Mouse (Mus musculus) olfactory bulb, adult 2 months (tissue): Measurements from ENCODE around the gene Dpep3. TPM values are rescaled to one million over a fixed set of nuclear protein-coding genes. Genes with fewer than 3 reads are reported as not detected.
"Not testable (repeated sequence)": the region's sequence is repeated elsewhere in the genome, so short reads cannot be mapped to it uniquely, and the experiment has no call there.

ENCODE experiments used
- H3K27ac ChIP-seq: fragments of 200-500 bp; 2 replicates; pipeline ENCODE4 v1.5.1; 2012; ENCODE audit warnings: low read depth, low read length; ENCODE audit not compliant: insufficient read depth
- H3K4me1 ChIP-seq: fragments of 200-500 bp; 2 replicates; pipeline ENCODE4 v1.6.1; 2012; ENCODE audit warnings: low read length; ENCODE audit not compliant: control insufficient read depth, insufficient read depth
- H3K4me3 ChIP-seq: fragments of 200-500 bp; 2 replicates; pipeline ENCODE4 v1.5.1; 2012; ENCODE audit warnings: mild to moderate bottlenecking, low read depth, low read length, moderate library complexity; ENCODE audit not compliant: insufficient read depth
- CTCF ChIP-seq: fragments of 200-500 bp; IDR thresholded peaks from 2 replicates; pipeline ENCODE4 v1.5.1; 2012; ENCODE audit warnings: low read depth, mild to moderate bottlenecking, low read length, moderate library complexity; ENCODE audit not compliant: insufficient read depth
- POLR2A ChIP-seq: fragments of 200-500 bp; IDR thresholded peaks from 2 replicates; pipeline ENCODE4 v1.6.1; 2012; ENCODE audit warnings: mild to moderate bottlenecking, low read depth, low read length, moderate library complexity; ENCODE audit not compliant: insufficient read depth
- WGBS: fragments of 180-500 bp; shearing (Covaris S2); methylation state at CpG from one replicate; pipeline ENCODE4 v1.1.7; 2018; 5-methylcytosine and 5-hydroxymethylcytosine counted together
- polyA plus RNA-seq: library from polyadenylated mRNA; stranded (reverse); fragments of >200 nt; gene quantifications from 2 replicates; pipeline ENCODE4 v1.2.4, GENCODE M21; 2012; ENCODE audit warnings: low replicate concordance; ENCODE audit not compliant: missing spikeins, insufficient read depth, insufficient read length

Dpep3 gene
- polyA plus RNA-seq, 1 experiment = not detected

DNA sequence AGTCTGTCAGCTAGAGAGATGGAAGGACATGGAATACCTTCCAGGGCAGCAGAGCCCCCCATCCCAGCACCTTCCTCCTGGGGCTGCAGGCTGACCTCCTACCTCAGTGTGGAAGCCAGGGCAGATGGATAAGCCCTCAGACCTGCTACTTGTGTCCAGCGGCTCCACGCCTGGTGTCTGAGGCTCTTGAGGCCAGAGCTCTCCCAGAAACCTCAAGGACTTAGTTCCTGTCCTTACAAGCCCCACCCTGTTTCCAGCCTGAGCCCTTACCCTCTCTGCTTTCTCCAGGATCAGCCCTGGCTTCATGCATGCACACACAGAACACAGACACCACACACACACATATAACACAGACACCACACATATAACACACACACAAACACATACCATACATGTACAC lies 12.3 kb upstream of the Dpep3 start:
- Histone ChIP-seq H3K4me1 (peaks cover 3% of the 10 kb centered on the region), H3K27ac (no peak overlapping the region), H3K4me3 (no peak overlapping the region)
- no peak for TF ChIP-seq POLR2A
- TF ChIP-seq CTCF = no peak
- 83% methylated on average over 2 of the region's 2 CpGs for WGBS

DNA sequence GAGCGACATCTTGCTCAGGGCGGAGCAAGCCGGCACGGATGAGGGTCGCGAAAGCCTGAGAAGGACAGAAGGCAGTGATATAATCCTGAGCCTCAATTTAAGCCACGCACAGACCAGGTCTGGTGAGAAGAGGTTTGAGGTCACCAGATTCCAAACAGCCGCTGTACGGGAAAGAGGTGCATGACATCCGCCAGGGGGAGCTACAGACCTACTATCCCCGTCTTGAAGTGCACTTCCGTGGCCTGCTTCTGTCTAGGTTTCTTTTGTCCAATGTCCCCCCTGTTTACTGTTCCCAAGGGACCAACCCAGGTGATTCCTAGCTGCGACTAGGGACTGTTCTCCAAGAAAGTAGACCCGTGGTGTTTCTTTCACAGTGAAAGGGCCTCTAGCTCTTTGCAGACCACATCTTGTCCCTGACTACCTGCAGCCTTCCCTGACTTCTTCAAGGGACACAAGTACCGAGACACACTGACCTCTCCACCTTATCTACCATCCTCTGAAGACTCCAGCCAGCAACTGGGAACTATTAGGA lies 11.7 kb upstream of the Dpep3 start, which contains the start of gene Dus2:
Gene Dus2 (plus strand): TSS at position 482 of the 532 bp plus-strand sequence.
- 13% methylated on average over 15 of the region's 15 CpGs for WGBS
- TF ChIP-seq CTCF (peak; percentile 67), POLR2A (no peak)
- H3K27ac ChIP-seq = no peak within 1 kb of the TSS
- peaks cover 3% of the 10 kb centered on the region for H3K4me1 ChIP-seq
- H3K4me3 ChIP-seq = no peak within 1 kb of the TSS; the same call in 1 of the 2 replicates

DNA sequence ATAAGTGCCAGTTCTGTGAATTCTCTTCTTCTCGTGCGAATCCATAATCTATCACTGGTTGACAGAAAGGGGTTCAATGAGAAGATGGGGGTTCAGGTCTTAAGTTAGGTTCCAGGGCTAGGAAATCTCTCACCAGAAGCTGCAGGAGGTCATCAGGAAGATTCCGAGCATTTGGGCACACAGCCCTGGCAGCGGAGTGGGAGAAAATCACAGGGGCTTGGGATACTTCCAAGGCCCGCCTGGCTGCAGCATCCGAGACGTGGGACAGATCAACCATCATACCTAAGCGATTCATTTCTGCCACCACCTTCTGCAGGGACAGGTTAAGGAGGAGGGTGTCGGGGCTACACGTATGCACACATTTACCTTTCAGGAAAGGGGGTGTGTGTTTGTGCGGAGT lies 9.3 kb upstream of the Dpep3 start:
- no peak overlapping the region for H3K27ac ChIP-seq
- 73% methylated on average over 11 of the region's 11 CpGs for WGBS

DNA sequence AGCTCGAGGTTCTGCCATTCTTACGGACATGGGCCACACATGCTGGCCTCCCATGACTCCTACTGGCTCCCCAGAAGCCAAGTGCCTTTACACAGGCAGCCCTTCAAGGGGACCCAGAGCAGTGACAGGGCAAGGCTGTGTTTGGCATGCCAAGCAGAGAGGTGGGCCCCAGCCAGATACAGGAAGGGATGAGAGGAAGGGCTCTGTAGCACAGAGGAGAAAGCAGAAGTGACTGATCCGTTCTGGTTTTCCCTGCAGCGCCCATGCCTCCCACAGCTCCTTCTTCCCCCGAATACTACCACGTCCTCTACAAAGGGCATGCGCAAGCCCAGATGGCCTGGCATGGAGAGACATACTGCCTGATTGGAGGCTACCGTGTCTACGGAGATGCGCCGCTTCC lies 4.2 kb upstream of the Dpep3 start:
- H3K4me1 ChIP-seq = not testable (repeated sequence)
- WGBS = 78% methylated on average over 11 of the region's 11 CpGs

More for the DNA sequence above, 9.3 kb upstream of the Dpep3 start:
- H3K4me1 ChIP-seq = peaks cover 3% of the 10 kb centered on the region
- H3K4me3 ChIP-seq = no peak overlapping the region
- TF ChIP-seq CTCF (no peak), POLR2A (no peak)

DNA sequence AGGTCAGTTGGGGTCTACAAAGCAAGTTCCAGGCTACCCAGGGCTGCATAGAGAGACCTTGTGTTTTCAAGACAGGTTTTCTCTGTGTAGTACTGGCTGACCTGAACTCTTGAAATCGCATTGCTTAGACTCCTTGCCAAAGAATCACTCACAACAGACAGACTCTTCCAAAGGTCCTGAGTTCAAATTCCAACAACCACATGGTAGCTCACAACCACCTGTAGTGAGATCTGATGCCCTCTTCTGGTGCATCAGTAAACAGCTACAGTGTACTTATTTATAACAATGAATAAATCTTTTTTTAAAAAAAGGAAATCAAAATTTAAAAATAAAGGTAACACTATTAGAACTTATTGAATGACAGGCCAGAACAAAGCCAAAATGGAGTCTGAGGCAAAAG lies 1.9 kb upstream of the Dpep3 start:
- no peak for TF ChIP-seq CTCF
- no peak for TF ChIP-seq POLR2A
- H3K4me3 ChIP-seq = no peak overlapping the region
- H3K27ac ChIP-seq = no peak overlapping the region
- 91% methylated on average over 1 of the region's 1 CpGs for WGBS
- H3K4me1 ChIP-seq = no peaks in the 10 kb centered on the region

More for the DNA sequence above, 4.2 kb upstream of the Dpep3 start:
- not testable (repeated sequence) for H3K27ac ChIP-seq, H3K4me3 ChIP-seq

DNA sequence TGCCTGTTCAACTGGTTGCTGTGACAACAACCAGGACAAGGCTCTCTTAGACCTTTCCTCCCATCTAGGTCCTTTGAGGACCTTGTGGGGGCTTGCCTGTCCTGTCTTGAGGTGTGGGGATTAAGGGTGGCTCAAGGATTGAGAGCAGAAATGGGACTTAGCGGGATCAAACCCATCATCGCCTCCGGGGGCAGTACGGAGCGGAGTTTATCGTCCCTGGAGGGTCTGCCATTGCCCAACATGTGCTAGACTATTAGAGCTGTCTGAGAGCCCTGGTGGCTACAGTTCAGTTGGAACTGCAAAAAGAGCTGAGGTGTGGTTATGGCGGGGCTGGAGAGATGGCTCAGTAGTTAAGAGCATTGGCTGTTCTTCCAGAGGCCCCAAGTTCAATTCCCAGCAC lies 3.9 kb downstream of the Dpep3 start:
- no peak for TF ChIP-seq POLR2A
- TF ChIP-seq CTCF = no peak
- 74% methylated on average over 7 of the region's 7 CpGs for WGBS

DNA sequence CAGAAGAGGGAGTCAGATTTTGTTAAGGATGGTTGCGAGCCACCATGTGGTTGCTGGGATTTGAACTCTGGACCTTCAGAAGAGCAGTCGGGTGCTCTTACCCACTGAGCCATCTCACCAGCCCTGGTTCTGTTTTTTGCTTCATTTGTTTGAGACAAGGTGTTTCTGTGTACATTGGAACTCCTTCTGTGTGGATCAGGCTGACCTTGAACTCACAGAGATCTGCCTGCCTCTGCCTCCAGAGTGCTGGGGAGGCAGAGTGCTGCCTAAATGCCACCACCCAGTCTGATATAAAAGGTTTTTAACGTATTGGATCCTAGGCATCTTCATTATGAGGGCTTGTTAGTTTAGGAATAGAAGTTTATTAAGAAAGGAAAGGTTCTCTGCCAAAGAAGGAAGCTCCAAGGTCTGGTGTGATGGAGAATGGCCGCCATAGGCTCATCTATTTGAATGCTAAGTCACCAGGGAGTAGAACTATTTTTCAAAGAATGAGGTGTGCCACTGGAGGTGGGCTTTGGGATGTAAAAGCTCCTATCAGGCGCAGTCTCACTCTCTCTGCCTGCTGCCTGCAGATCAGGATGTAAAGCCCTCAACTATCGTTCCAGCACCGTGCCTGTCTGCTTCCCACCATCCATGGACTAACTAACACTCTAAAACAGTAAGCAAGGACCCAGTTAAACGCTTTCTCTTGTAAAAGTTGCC lies 8.1 kb downstream of the Dpep3 start:
- H3K4me3 ChIP-seq = no peak overlapping the region
- 77% methylated on average over 8 of the region's 8 CpGs for WGBS
- TF ChIP-seq POLR2A (no peak), CTCF (no peak)
- H3K27ac ChIP-seq = no peak overlapping the region
- 0 out of 2 replicates have a peak, but pooled peaks cover 3% of the 10 kb centered on the region for H3K4me1 ChIP-seq

More for the DNA sequence above, 3.9 kb downstream of the Dpep3 start:
- Histone ChIP-seq H3K27ac (no peak overlapping the region), H3K4me1 (no peaks in the 10 kb centered on the region), H3K4me3 (no peak overlapping the region)

DNA sequence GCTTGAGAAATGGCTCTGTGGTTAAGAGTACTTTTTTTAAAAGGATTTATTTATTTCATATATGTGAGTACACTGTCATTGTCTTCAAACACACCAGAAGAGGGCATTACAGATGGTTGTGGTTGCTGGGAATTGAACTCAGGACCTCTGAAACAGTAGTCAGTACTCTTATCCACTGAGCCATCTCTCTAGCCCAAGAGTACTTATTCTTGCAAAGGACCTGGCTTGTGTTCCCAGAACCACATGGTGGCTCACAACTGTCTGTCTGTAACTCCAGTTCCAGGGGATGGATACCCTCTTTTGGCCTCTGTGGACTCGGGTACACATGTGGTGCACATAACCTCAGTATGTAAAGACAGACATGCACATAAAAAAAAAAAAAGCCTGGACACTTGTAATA lies 9.9 kb downstream of the Dpep3 start:
- Histone ChIP-seq H3K4me1 (peaks cover 12% of the 10 kb centered on the region), H3K4me3 (no peak overlapping the region), H3K27ac (no peak overlapping the region)
- TF ChIP-seq CTCF = no peak
- no peak for TF ChIP-seq POLR2A
- 82% methylated on average over 1 of the region's 1 CpGs for WGBS

DNA sequence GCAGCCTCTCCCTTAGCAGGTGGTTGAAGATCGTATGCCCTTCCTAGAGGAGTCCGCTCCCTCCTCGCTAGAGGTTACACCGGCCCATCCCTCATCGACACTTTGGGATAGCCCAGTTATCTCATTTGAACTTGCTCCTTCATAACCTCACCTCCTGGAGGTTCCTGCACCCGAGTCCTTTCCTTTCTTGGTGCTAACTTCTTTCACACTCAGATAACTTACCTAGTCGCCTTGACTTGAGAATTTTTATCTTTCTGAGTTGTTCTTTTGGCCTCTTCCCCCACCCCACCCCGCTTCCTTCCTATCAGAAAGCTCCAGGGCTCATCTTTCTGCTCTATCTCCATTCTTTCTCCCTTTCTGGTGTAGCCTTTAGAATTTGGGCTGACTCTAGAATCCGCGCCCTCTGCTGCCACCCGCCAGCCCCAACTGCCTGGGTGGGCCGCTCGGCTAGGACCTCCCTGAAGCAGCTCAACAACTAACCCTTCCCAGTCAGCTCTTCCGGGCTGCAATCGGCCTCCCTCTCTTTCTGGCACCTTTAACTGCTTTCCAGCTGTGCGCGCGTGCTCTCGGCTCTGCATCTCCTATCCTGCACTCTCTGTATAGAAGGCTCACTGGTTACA lies 12.4 kb downstream of the Dpep3 start:
- TF ChIP-seq POLR2A = no peak
- no peak for TF ChIP-seq CTCF
- Histone ChIP-seq H3K4me1 (peaks cover 14% of the 10 kb centered on the region), H3K4me3 (no peak overlapping the region), H3K27ac (no peak overlapping the region)
- WGBS = 15% methylated on average over 19 of the region's 19 CpGs
